Mouse (Mus musculus) midbrain, embryonic 10.5 days (tissue): ENCODE data around the gene Pdzd2. TPM values are rescaled to one million over a fixed set of nuclear protein-coding genes. Genes with fewer than 3 reads are reported as not detected.

Source experiments
- DNase-seq: peaks from one replicate; pipeline ENCODE4 v3.0.0-alpha.2; 2017; ENCODE audit warnings: low spot score
- H3K27ac ChIP-seq: fragments of 300-500 bp; sonication (generic); replicated peaks from 2 replicates; pipeline ENCODE4 v1.5.1; 2016; ENCODE audit warnings: mild to moderate bottlenecking
- H3K27me3 ChIP-seq: fragments of 300-500 bp; sonication (generic); 2 replicates; pipeline ENCODE4 v1.6.1; 2016; ENCODE audit warnings: low read depth, mild to moderate bottlenecking; ENCODE audit not compliant: poor library complexity, severe bottlenecking
- H3K36me3 ChIP-seq: fragments of 300-500 bp; sonication (generic); 2 replicates; pipeline ENCODE4 v1.6.1; 2016; ENCODE audit warnings: mild to moderate bottlenecking, moderate library complexity
- H3K4me1 ChIP-seq: fragments of 300-500 bp; sonication (generic); 2 replicates; pipeline ENCODE4 v1.6.1; 2016
- H3K4me3 ChIP-seq: fragments of 300-500 bp; sonication (generic); 2 replicates; pipeline ENCODE4 v1.5.1; 2016; ENCODE audit warnings: mild to moderate bottlenecking, moderate library complexity
- H3K9me3 ChIP-seq: fragments of 300-500 bp; sonication (generic); replicated peaks from 2 replicates; pipeline ENCODE4 v1.6.1; 2016; ENCODE audit warnings: mild to moderate bottlenecking
- WGBS: fragments of 180-500 bp; shearing (Covaris S2); methylation state at CpG from one replicate; pipeline ENCODE4 v1.1.7; 2016; 5-methylcytosine and 5-hydroxymethylcytosine counted together
- microRNA-seq: library from miRNA; unstranded; fragments of <30 nt; microRNA quantifications from one replicate; pipeline ENCODE4, GENCODE M21; 2017
- polyA plus RNA-seq: library from polyadenylated mRNA; unstranded; fragments of >200 nt; fragmentation: Nextera tagmentation; extraction: Ambion mirVana; gene quantifications from 2 replicates; pipeline ENCODE4 v1.2.1, GENCODE M21; 2016

The Pdzd2 gene
- polyA plus RNA-seq, 1 experiment from 2014 or later = 6.1 TPM

DNA sequence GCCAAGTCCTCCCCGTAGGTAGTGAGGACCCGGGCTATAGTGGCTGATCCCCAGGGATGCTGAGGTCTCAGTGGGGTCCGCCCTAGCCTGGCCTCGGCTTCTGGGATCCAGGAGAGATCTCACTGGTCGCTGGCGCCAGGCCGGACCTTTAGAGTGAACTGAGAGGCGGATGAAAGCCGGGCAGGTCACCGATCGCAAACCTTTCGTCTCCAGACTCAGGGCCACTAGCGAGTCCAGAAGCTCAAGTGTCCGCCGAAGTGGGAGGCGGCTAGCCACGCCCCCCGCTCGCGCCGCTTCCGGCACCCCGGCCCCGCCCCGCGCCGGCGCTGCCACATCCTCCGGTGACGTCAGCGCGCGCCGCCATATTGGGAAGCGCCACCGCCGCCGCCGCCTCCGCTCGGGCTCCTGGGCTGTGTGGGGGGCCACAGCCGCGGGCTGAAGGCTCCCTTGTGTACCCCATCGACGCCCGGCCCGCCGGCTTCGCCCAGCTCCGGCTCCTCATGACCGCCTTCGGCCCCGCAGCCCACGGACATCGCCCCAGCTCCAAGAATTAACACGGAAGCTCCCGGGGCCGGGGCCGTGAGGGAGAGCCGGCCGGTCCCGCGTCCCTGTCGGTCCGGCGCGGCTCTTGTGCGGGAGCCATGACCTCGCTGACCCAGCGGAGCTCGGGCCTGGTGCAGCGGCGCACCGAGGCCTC is 418.5 kb downstream of the Pdzd2 start, which contains the start of gene Golph3:
Gene Golph3, plus strand, starts transcription at position 360 of the 697 bp plus-strand sequence.
- Histone ChIP-seq H3K36me3 (peaks cover 12% of the 10 kb centered on the region), H3K27me3 (peaks cover 21% of the 10 kb centered on the region), H3K9me3 (no peaks in the 10 kb centered on the region), H3K27ac (peak within 1 kb of the TSS; percentile 97), H3K4me3 (peak within 1 kb of the TSS; percentile 98), H3K4me1 (peaks cover 41% of the 10 kb centered on the region)
- WGBS = under 1% methylated on average over 74 of the region's 74 CpGs
- peak; percentile 95 for DNase-seq

DNA sequence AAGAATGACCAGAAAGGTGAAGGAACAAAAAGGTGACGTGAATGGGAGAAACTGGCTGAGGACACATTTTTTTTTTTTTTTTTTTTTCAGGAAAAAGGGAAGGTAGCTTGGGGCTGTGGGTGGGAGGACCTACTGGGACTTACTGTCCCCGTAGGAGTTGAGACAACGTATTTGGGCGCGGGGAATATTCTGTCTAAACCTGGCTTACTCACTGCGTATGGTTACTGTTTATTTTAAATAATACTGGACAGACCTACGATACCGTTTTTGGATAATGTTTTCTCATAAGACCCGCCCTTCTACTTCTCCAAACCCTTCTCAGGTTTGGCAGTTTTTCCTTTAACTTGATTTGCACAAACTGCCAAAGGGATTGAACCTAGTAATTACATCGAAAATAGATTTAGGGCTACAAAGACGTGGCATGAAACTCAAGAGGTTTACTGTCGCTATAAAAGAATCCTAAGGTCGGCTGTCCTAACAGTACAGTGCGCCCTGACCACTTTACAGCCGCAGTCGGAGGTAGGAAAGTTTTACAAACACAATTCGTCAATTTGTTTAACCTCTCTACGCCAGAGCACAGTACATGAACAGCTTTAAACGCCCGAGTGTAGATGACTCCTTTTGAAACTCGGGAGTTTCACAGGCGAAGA is 419.2 kb downstream of the Pdzd2 start:
- H3K36me3 ChIP-seq = peaks cover 5% of the 10 kb centered on the region
- DNase-seq = no peak
- 8% methylated on average over 22 of the region's 22 CpGs for WGBS
- H3K4me1 ChIP-seq = peaks cover 34% of the 10 kb centered on the region
- peaks cover 21% of the 10 kb centered on the region for H3K27me3 ChIP-seq
- H3K27ac ChIP-seq = peak overlapping the region; percentile 97
- H3K4me3 ChIP-seq = peak overlapping the region; percentile 98
- no peaks in the 10 kb centered on the region for H3K9me3 ChIP-seq

DNA sequence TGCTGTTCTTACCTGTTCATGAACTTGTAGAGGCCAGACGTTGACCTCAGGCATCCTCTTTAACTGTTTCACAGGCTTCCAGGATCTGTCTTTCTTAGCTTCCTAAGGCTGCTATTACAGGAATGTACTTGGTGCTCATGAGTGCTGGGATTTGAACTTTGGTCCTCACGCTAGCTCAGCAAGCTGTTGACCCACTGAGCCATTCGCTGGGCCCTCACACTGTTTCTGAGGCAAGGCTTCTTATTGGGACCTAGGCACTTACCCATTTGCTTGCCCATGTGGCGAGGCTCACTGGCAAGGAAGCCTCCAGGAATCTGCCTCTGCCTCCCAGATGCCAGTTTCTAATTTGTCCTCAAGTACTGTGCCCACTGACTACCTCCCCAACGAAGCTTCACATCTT is 419.8 kb downstream of the Pdzd2 start:
- Histone ChIP-seq H3K4me3 (0 out of 2 replicates have a peak overlapping the region, but pooled peaks have one; percentile 98), H3K27me3 (peaks cover 21% of the 10 kb centered on the region), H3K27ac (no peak overlapping the region), H3K9me3 (no peaks in the 10 kb centered on the region), H3K36me3 (no peaks in the 10 kb centered on the region; the same call in 1 of the 2 replicates), H3K4me1 (peaks cover 31% of the 10 kb centered on the region)
- WGBS = 52% methylated on average over 5 of the region's 5 CpGs
- DNase-seq = no peak

DNA sequence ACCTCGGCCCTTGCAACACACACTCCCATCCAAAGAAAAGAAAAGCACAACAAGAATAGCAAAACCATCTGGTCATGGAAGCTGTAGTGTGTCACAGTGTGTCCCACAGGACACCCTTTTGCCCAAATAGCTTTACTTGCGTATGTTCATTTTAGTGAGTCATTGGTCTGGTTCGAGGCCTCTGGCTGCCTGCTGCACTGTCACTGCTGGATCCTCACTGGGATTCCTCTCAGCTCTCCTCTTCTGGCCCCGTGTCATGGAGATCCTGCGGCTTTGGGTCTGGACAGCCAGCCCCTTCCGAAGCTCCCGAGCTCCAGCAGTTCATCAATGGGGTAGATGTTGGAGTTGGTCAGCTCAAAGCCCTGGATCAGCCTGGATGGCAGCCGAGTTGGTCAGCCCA is 421.3 kb downstream of the Pdzd2 start:
- no peak overlapping the region for H3K27ac ChIP-seq
- no peak overlapping the region for H3K4me3 ChIP-seq
- H3K9me3 ChIP-seq = no peaks in the 10 kb centered on the region
- WGBS = 82% methylated on average over 8 of the region's 8 CpGs
- no peak for DNase-seq
- H3K4me1 ChIP-seq = peaks cover 18% of the 10 kb centered on the region
- no peaks in the 10 kb centered on the region for H3K36me3 ChIP-seq
- H3K27me3 ChIP-seq = peaks cover 21% of the 10 kb centered on the region

DNA sequence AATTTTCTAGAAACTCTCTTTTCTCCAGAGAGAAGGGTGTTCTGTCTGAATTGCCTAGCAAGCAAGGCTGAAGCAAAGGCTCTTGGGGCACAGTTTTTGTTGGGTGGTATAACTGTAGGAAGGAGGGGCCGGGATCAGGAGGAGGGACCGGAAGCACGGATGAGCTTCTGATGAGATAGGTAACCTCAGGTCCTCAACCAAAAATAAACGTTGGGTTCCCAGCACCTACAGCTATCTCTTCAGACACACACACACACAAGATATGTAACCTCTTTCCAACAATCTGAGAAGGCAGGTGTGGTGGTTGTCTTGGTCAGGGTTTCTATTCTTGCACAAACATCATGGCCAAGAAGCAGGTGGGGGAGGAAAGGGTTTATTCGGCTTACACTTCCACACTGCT is 422.4 kb downstream of the Pdzd2 start:
- 90% methylated on average over 5 of the region's 5 CpGs for WGBS
- H3K4me3 ChIP-seq = no peak overlapping the region

DNA sequence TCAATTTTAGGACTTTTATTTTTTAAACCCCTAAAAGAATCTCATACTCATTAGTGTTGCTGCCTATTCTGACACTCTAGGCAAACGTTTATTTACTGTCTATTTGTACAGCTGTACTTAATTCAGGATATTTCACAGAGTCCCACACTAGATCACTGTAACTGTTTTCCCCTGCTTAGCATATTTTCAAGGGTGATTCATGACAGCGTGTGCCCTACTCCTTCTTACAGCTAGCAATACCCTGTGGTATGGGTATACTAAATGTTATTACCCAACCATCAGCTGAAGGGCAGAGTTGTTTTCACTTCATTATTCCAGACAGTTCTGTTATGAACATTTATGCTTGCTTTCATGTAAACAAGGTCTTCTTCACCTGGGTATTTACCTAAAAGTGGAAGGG is 423.7 kb downstream of the Pdzd2 start:
- DNase-seq = no peak
- Histone ChIP-seq H3K4me1 (0 out of 2 replicates have a peak, but pooled peaks cover 8% of the 10 kb centered on the region), H3K27me3 (peaks cover 21% of the 10 kb centered on the region), H3K4me3 (no peak overlapping the region), H3K27ac (no peak overlapping the region), H3K9me3 (no peaks in the 10 kb centered on the region), H3K36me3 (no peaks in the 10 kb centered on the region)
- WGBS = 64% methylated on average over 2 of the region's 2 CpGs

More for the DNA sequence above, 422.4 kb downstream of the Pdzd2 start:
- H3K9me3 ChIP-seq = no peaks in the 10 kb centered on the region
- H3K36me3 ChIP-seq = no peaks in the 10 kb centered on the region
- DNase-seq = no peak
- no peak overlapping the region for H3K27ac ChIP-seq
- H3K27me3 ChIP-seq = peaks cover 21% of the 10 kb centered on the region
- 0 out of 2 replicates have a peak, but pooled peaks cover 8% of the 10 kb centered on the region for H3K4me1 ChIP-seq

DNA sequence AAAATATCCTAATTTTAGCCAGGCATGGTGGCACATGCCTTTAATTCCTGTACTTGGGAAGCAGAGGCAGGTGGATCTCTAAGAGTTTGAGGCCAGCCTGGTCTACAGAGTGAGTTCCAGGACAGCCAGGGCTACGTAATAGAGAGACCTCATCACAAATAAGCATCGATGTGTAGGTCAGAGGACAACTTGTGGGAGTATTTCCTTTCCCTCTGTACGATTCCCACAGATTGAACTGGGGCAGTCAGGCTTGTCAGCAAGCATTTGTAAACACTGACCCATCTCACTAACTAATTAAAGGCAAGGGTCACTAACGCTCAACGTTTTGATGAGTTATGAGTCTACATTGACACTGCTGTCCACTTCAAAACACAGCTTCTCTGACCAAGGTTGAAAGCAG is 425.1 kb downstream of the Pdzd2 start:
- peaks cover 12% of the 10 kb centered on the region for H3K27me3 ChIP-seq
- 85% methylated on average over 5 of the region's 5 CpGs for WGBS
- H3K9me3 ChIP-seq = no peaks in the 10 kb centered on the region

DNA sequence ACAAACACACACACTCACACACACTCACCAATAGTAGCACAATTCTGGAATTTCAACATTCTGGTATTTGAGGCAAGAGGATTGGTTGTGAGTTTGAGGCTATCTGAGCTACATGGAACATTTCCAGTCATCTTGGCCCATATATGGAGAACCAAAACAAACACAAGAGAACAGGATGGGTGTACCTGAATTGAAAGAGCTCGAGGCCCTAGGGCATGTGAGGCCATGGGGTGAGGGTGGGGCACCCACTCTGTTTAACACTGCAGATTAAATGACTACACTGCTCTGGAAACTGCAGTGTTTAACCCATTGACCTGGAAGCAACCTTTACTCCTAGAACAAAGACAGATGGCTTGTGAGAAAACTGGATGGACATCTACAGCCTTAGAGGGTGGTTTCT is 426.5 kb downstream of the Pdzd2 start:
- H3K4me1 ChIP-seq = no peaks in the 10 kb centered on the region
- DNase-seq = no peak
- H3K9me3 ChIP-seq = no peaks in the 10 kb centered on the region
- no peaks in the 10 kb centered on the region for H3K27me3 ChIP-seq
- 49% methylated on average over 1 of the region's 1 CpGs for whole genome bisulfite sequencing
- no peak overlapping the region for H3K27ac ChIP-seq
- no peaks in the 10 kb centered on the region for H3K36me3 ChIP-seq
- H3K4me3 ChIP-seq = no peak overlapping the region

More for the DNA sequence above, 425.1 kb downstream of the Pdzd2 start:
- Histone ChIP-seq H3K4me3 (no peak overlapping the region), H3K27ac (no peak overlapping the region), H3K36me3 (no peaks in the 10 kb centered on the region), H3K4me1 (no peaks in the 10 kb centered on the region)
- DNase-seq = no peak

DNA sequence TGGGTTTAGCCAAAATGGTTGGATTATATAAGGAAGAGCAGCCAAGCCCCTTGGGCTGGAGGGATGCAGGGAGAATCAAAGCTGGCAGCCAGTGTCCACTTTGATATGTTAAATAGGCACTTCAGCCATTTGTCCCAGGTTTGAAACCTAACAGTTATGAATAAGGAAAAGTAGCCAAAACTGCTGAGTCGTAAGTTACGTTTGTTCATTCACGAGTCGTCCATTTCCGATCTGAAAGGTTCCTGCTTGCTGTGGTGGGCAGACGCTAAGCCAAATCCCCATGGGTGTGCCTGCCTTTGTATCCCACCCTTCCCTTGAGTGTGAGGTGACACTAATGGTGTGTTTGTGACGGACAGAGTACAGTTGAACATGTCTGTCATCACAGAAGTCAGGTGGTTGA is 428.3 kb downstream of the Pdzd2 start:
- WGBS = 89% methylated on average over 7 of the region's 7 CpGs
- no peaks in the 10 kb centered on the region for H3K27me3 ChIP-seq
- no peaks in the 10 kb centered on the region for H3K9me3 ChIP-seq
- DNase-seq = no peak
- H3K36me3 ChIP-seq = no peaks in the 10 kb centered on the region
- H3K4me1 ChIP-seq = no peaks in the 10 kb centered on the region
- no peak overlapping the region for H3K4me3 ChIP-seq
- no peak overlapping the region for H3K27ac ChIP-seq

DNA sequence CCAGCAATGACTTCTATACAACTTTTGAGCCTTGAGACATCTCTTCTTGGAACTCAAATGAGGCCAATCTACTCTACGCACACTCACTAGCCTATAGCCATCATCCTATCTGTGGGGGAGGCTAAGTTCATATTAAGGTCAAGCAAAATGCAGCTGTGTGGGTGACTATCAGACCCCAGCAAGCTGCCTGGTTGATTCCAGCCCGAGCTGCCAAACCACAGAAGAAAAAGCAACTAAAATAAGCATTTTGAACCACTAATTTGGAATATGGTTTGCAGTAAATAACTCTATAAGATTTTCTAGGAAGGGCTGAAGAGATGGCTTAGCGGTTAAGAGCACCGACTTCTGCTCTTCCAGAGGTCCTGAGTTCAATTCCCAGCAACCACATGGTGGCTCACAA is 429.0 kb downstream of the Pdzd2 start:
- Histone ChIP-seq H3K4me1 (no peaks in the 10 kb centered on the region), H3K27ac (no peak overlapping the region), H3K27me3 (no peaks in the 10 kb centered on the region), H3K36me3 (no peaks in the 10 kb centered on the region), H3K4me3 (no peak overlapping the region), H3K9me3 (no peaks in the 10 kb centered on the region)
- DNase-seq = no peak
- 86% methylated on average over 4 of the region's 4 CpGs for WGBS

Small RNA genes within 50 kb of the gene (microRNA-seq; reads per million reads assigned to microRNA genes)
- gene Gm24135 (not detected), gene Gm24302 (not detected)

Other genes starting within 250 kb of the Pdzd2 start
- 42.6 and 44.6 TPM in 2 replicates for gene 6030458C11Rik, start 84.7 kb upstream of the Pdzd2 start, polyA plus RNA-seq
- 77.9 and 81.3 TPM in 2 replicates for gene Drosha, start 84.9 kb upstream of the Pdzd2 start, polyA plus RNA-seq